9 mouse cellular contexts compared by ENCODE assay signal in the genomic region with DNA sequence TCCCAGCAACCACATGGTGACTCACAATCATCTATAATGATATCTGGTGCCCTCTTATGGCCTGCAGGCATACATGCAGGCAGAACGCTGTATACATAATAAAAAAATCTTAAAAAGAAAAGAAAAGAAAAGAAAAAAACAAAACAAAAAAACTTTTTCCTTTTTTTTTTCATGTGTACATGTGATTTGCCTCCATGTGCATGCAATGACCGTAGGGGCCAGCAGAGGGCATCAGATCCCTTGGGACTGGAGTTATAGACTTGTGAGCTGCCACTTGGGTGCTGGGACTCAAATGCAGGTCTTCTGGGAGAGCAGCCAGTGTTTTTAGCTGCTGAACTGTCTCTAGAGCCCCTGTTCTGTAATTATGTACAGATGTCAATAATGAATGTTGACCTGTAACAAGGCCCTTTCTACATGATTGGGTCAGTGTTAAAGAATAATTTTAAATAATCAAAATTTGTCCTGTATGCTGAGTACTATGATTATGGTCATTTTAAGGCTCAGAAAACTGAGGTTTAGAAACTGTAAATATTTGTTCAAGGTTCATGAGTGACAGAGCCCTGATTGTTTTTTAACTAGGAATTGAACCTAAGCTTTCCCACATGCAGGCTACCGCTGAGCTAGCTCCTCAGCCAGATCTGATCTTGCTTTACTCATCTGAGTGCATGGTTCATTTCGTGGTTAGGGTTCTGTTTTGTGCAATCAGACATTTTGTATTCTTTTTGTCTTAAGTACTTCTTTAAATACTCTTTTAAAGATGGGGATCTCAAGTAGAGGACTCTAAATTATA. TPM values are rescaled to one million over a fixed set of nuclear protein-coding genes. Genes with fewer than 3 reads are reported as not detected.
DNase-seq lines count a peak whose midpoint lies in the region; ATAC-seq and TF ChIP-seq lines count a peak whose summit lies in the region.
"Had no signal": no experiment of that assay in that cellular context is flagged by ENCODE, and none has a peak within 500 bp of the region (broad histone marks: within the 10 kb centered on the region; RNA-seq: fewer than 3 reads in every experiment).

No protein-coding gene starts in this region.

- DNase-seq in cerebellum, postnatal 14 days, result peak; percentile 9 to 45
- no peak for DNase-seq in midbrain, postnatal 0 days (ENCODE audit: low spot score)
- DNase-seq in midbrain, embryonic 11.5 days (ENCODE audit: low spot score, missing footprints), result no peak
- DNase-seq in kidney, postnatal 4 days, result peak; percentile 45 to 58
- DNase-seq in thymus, postnatal 0 days (ENCODE audit: low spot score), result peak; percentile 39
- no peak for DNase-seq in layer of hippocampus, postnatal 10 days (ENCODE audit: low spot score in 2 of 2)
- DNase-seq in right cerebral cortex, postnatal 25 days, result no peak

- WGBS in midbrain, postnatal 0 days, result 80% methylated on average over 4 of the region's 4 CpGs
- 75% methylated on average over 4 of the region's 4 CpGs for WGBS in midbrain, embryonic 11.5 days

- H3K4me2 ChIP-seq in midbrain, postnatal 0 days (ENCODE audit: low read depth, low read length, poor library complexity, severe bottlenecking), result no peak overlapping the region
- no peak overlapping the region for H3K4me2 ChIP-seq in midbrain, embryonic 11.5 days
- H3K4me2 ChIP-seq: midbrain, embryonic 12.5 days had no signal

- H3K36me3 ChIP-seq in midbrain, postnatal 0 days (ENCODE audit: insufficient read depth, low read length), result no peaks in the 10 kb centered on the region
- H3K36me3 ChIP-seq in midbrain, embryonic 11.5 days (ENCODE audit: control insufficient read depth, insufficient read depth, low read length), result no peaks in the 10 kb centered on the region
- H3K36me3 ChIP-seq: midbrain, embryonic 12.5 days had no signal

- no peak for ATAC-seq in cerebellum, adult (ENCODE audit: insufficient number of reproducible peaks, low FRiP score, low TSS enrichment)
- no peak for ATAC-seq in midbrain, postnatal 0 days (ENCODE audit: low FRiP score)
- ATAC-seq in midbrain, embryonic 11.5 days (ENCODE audit: low FRiP score), result no peak

- H3K27me3 ChIP-seq in midbrain, postnatal 0 days (ENCODE audit: insufficient read depth, low read length), result no peaks in the 10 kb centered on the region
- no peaks in the 10 kb centered on the region for H3K27me3 ChIP-seq in midbrain, embryonic 11.5 days (ENCODE audit: control insufficient read depth, insufficient read depth, low read length)
- H3K27me3 ChIP-seq: midbrain, embryonic 12.5 days had no signal

- H3K4me1 ChIP-seq in midbrain, postnatal 0 days (ENCODE audit: insufficient read depth, low read length), result no peaks in the 10 kb centered on the region
- H3K4me1 ChIP-seq in midbrain, embryonic 11.5 days (ENCODE audit: control insufficient read depth, insufficient read depth, low read length), result no peaks in the 10 kb centered on the region
- H3K4me1 ChIP-seq: midbrain, embryonic 12.5 days had no signal

- H3K9ac ChIP-seq in midbrain, postnatal 0 days (replicated peaks; ENCODE audit: low read length, poor library complexity, severe bottlenecking), result no peak overlapping the region
- H3K9ac ChIP-seq in midbrain, embryonic 11.5 days (ENCODE audit: low read length), result no peak overlapping the region
- H3K9ac ChIP-seq: midbrain, embryonic 12.5 days had no signal

- no peak overlapping the region for H3K27ac ChIP-seq in midbrain, postnatal 0 days (ENCODE audit: low read depth, low read length)
- no peak overlapping the region for H3K27ac ChIP-seq in midbrain, embryonic 11.5 days (ENCODE audit: low read depth, low read length)
- H3K27ac ChIP-seq: midbrain, embryonic 12.5 days had no signal

- TF ChIP-seq CTCF in midbrain, postnatal 0 days (IDR thresholded peaks at IDR 0.05), result peak; percentile 39

- H3K9me3 ChIP-seq in midbrain, postnatal 0 days (ENCODE audit: low read length), result peaks cover 3% of the 10 kb centered on the region; the same call in 1 of the 2 replicates
- peaks cover 1% of the 10 kb centered on the region; the same call in 1 of the 2 replicates for H3K9me3 ChIP-seq in midbrain, embryonic 11.5 days (ENCODE audit: control insufficient read depth, low read length)

- no peak overlapping the region for H3K4me3 ChIP-seq in midbrain, postnatal 0 days (ENCODE audit: low read depth, low read length)
- no peak overlapping the region for H3K4me3 ChIP-seq in midbrain, embryonic 11.5 days (ENCODE audit: low read depth, low read length)
- H3K4me3 ChIP-seq: midbrain, embryonic 12.5 days had no signal

RNA-seq across cellular contexts. Expression of gene Fdx1, which starts 30.3 kb away (rescaled TPM):
- total RNA-seq in midbrain, postnatal 0 days (2014; rRNA removed), result 18.0 and 22.6 TPM in 2 replicates
- polyA plus RNA-seq in midbrain, postnatal 0 days (2015; fragmentation: Nextera tagmentation; extraction: Ambion mirVana), result 39.1 and 41.7 TPM in 2 replicates
- 46.7 and 51.6 TPM in 2 replicates for polyA plus RNA-seq in midbrain, embryonic 11.5 days (2014; fragmentation: Nextera tagmentation; extraction: Ambion mirVana)
- polyA plus RNA-seq in thymus, postnatal 0 days (2015; fragmentation: Nextera tagmentation; extraction: Ambion mirVana), result 90.2 and 95.5 TPM in 2 replicates
- 10 to 100 TPM; 15.9 to 17.7 TPM for total RNA-seq in layer of hippocampus, postnatal 10 days (2021)

RNA-seq across cellular contexts. Expression of gene Rdx, which starts 53.3 kb away (rescaled TPM):
- 53.3 and 58.1 TPM in 2 replicates for total RNA-seq in midbrain, postnatal 0 days (2014; rRNA removed)
- polyA plus RNA-seq in midbrain, postnatal 0 days (2015; fragmentation: Nextera tagmentation; extraction: Ambion mirVana), result 71.7 and 85.7 TPM in 2 replicates
- polyA plus RNA-seq in midbrain, embryonic 11.5 days (2014; fragmentation: Nextera tagmentation; extraction: Ambion mirVana), result 218 and 255 TPM in 2 replicates
- 114 and 125 TPM in 2 replicates for polyA plus RNA-seq in thymus, postnatal 0 days (2015; fragmentation: Nextera tagmentation; extraction: Ambion mirVana)
- 10 to 100 TPM; 64.3 to 66.6 TPM for total RNA-seq in layer of hippocampus, postnatal 10 days (2021)

Comparison
In these comparisons a context has a peak if more than half of its experiments do, and no peak if none do; other contexts are left out.
1. DNase-seq: peak in cerebellum, postnatal 14 days (2 of 2), kidney, postnatal 4 days (2 of 2) and thymus, postnatal 0 days (single experiment); none in midbrain, postnatal 0 days (single experiment), midbrain, embryonic 11.5 days (single experiment), layer of hippocampus, postnatal 10 days (0 of 2) and right cerebral cortex, postnatal 25 days (single experiment).